Mouse (Mus musculus): ENCODE data around the gene Ank2.

GRCm38 (mm10) chr3:127087574-127087973 lies 411.6 kb downstream of the Ank2 start:
- no peak for TF ChIP-seq POLR2A (IDR thresholded peaks at IDR 0.05; ENCODE audit: low read depth, low read length)
- no peak for TF ChIP-seq CTCF (conservative IDR thresholded peaks at IDR 0.05; ENCODE audit: insufficient read depth, insufficient read length, low read depth, low read length)

All from kidney, adult 2 months (tissue).